Mouse (Mus musculus) stomach, postnatal 0 days (tissue): ENCODE data around the gene Rimkla.

ENCODE experiments used
- CTCF ChIP-seq: IDR thresholded peaks from 2 replicates; pipeline ENCODE4 v1.5.1; 2016; ENCODE audit warnings: antibody characterized with exemption, low read depth, mild to moderate bottlenecking, moderate library complexity
- EP300 ChIP-seq: optimal IDR thresholded peaks from 2 replicates; pipeline ENCODE3; 2016; ENCODE audit warnings: antibody characterized with exemption

GRCm38 (mm10) chr4:119484882-119485281 is 7.5 kb downstream of the Rimkla start:
- TF ChIP-seq EP300: no peak
- TF ChIP-seq CTCF: no peak
